Mouse (Mus musculus) ES-E14 (cell line): ENCODE data around the gene Lpar3. TPM values are rescaled to one million over a fixed set of nuclear protein-coding genes. Genes with fewer than 3 reads are reported as not detected.

ENCODE experiments used
- DNase-seq: peaks from one replicate; pipeline ENCODE4 v3.0.0-alpha.2; 2013; ENCODE audit warnings: low read depth, low spot score
- H3K27ac ChIP-seq: 2 replicates; pipeline ENCODE4 v1.5.1; 2012; ENCODE audit warnings: low read depth, mild to moderate bottlenecking, low read length, moderate library complexity, mixed read lengths; ENCODE audit not compliant: poor library complexity, insufficient read depth, severe bottlenecking
- H3K36me3 ChIP-seq: 2 replicates; pipeline ENCODE4 v1.6.1; 2012; ENCODE audit warnings: mild to moderate bottlenecking, low read length, moderate library complexity, mixed read lengths; ENCODE audit not compliant: control insufficient read depth, poor library complexity, insufficient read depth, severe bottlenecking
- H3K4me1 ChIP-seq, 2 experiments: fragments of 150-350 bp in 1 of 2; sonication (generic) in 1 of 2; 2 replicates each; pipeline ENCODE4 v1.6.1; 2012; ENCODE audit warnings: low read length in 2 of 2, mild to moderate bottlenecking in 1 of 2, mixed read lengths in 1 of 2; ENCODE audit not compliant: control insufficient read depth in 2 of 2, insufficient read depth in 2 of 2, poor library complexity in 1 of 2
- H3K4me3 ChIP-seq, 2 experiments: fragments of 150-350 bp in 1 of 2; sonication (generic) in 1 of 2; 2 replicates each; pipeline ENCODE4 v1.5.1; 2012; ENCODE audit warnings: low read length in 2 of 2, low read depth in 1 of 2, mild to moderate bottlenecking in 1 of 2, mixed read lengths in 1 of 2; ENCODE audit not compliant: insufficient read depth in 1 of 2, poor library complexity in 1 of 2, severe bottlenecking in 1 of 2
- H3K9ac ChIP-seq: 2 replicates; pipeline ENCODE4 v1.6.1; 2012; ENCODE audit warnings: low read depth, mild to moderate bottlenecking, low read length, mixed read lengths; ENCODE audit not compliant: poor library complexity, insufficient read depth, severe bottlenecking
- H3K9me3 ChIP-seq: fragments of 150-350 bp; sonication (generic); 2 replicates; pipeline ENCODE4 v1.6.1; 2012; ENCODE audit warnings: low read depth, mild to moderate bottlenecking, low read length; ENCODE audit not compliant: control insufficient read depth, insufficient read depth
- CHD2 ChIP-seq: IDR thresholded peaks from 2 replicates; pipeline ENCODE4 v1.6.1; 2014; ENCODE audit warnings: mild to moderate bottlenecking, low read depth, low read length, inconsistent platforms
- HCFC1 ChIP-seq: IDR thresholded peaks from 2 replicates; pipeline ENCODE4 v1.6.1; 2012; ENCODE audit warnings: low read length, inconsistent platforms, borderline replicate concordance; ENCODE audit not compliant: insufficient read depth
- MAFK ChIP-seq: IDR thresholded peaks from 2 replicates; pipeline ENCODE4 v1.6.1; 2014; ENCODE audit warnings: mild to moderate bottlenecking, low read depth, low read length, inconsistent platforms; ENCODE audit not compliant: insufficient read depth
- ZC3H11A ChIP-seq: IDR thresholded peaks from 2 replicates; pipeline ENCODE4 v1.6.1; 2012; ENCODE audit warnings: low read depth, mild to moderate bottlenecking, inconsistent platforms, low read length, borderline replicate concordance
- ZNF384 ChIP-seq: IDR thresholded peaks from 2 replicates; pipeline ENCODE4 v1.6.1; 2012; ENCODE audit warnings: low read depth, low read length, inconsistent platforms
- in situ Hi-C, 2 experiments: fragments of 600-800 bp; cut with MboI; formaldehyde crosslinking; loops; one replicate each; pipeline ENCODE4 v1.15.1; 2025; ENCODE audit warnings: low sequenced_read_pairs in 2 of 2, inconsistent platforms in 1 of 2; ENCODE audit not compliant: unreplicated experiment in 2 of 2
- total RNA-seq: library from RNA; depleted of rRNA; stranded (reverse); fragments of 300-350 nt; gene quantifications from 2 replicates; pipeline ENCODE4 v1.2.3, GENCODE M21; 2012

Lpar3 gene
- total RNA-seq, 1 experiment: 0.89 TPM

DNA sequence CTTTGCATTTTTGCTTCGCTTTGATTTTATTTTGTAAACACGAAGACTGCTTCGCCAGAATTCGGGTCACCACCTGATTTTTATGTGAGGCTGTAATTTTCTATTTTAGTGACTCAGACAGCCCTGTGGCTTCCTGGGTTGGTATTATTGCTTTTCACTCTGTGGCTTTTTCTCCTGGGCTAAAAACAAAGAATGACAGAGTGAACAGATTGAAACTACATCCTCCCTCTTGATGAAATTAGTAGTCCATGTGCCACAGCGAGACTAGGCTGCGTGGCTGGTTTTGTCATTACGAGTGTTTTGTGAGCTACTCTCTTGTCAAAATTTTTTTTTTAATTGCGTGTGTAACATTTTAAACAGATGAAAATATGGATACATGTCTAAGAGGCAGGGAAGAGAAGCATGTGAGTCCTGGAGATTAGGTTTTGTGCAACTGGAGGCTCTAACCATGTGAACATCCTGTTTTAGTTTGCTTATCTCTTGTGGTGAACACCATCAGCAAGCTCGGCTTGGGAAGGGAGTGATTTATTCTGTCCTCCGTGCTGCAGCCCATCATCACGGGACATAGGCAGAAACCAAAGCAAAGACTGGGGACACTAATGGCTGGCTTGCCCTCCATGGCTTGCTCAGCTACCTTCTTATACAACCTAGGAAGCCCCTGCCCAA is 54.7 kb downstream of the Lpar3 start:
- in situ Hi-C loops: no loop called here
- Histone ChIP-seq H3K4me1 (no peaks in the 10 kb centered on the region), H3K36me3 (no peaks in the 10 kb centered on the region), H3K9me3 (no peaks in the 10 kb centered on the region), H3K9ac (no peak overlapping the region), H3K4me3 (no peak overlapping the region), H3K27ac (no peak overlapping the region)
- DNase-seq: no peak
- TF ChIP-seq ZNF384 (no peak), HCFC1 (no peak), ZC3H11A (no peak), MAFK (no peak)

DNA sequence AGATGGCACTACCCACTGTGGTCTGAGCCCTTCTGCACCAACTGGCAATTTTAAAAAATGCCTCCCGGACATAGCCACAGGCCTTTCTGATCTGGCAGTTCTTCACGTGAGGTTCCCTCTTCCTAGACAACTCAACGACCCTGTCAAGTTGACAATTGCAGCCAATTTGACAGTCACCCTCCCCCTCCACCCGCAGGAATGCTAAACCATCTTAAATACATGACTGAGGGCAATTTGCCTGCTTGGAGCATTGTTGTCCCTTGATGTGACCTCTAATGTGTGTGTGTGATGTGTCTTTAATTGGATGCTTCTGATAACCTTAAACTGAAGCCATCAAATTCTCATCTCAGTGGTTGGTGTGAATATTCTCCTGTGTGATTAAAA is 55.3 kb downstream of the Lpar3 start:
- in situ Hi-C loops: no loop called here
- Histone ChIP-seq H3K4me1 (no peaks in the 10 kb centered on the region), H3K4me3 (no peak overlapping the region), H3K9ac (no peak overlapping the region), H3K36me3 (no peaks in the 10 kb centered on the region), H3K9me3 (no peaks in the 10 kb centered on the region), H3K27ac (no peak overlapping the region)
- TF ChIP-seq CHD2 (no peak), ZC3H11A (no peak), ZNF384 (no peak), HCFC1 (no peak)
- DNase-seq: no peak

DNA sequence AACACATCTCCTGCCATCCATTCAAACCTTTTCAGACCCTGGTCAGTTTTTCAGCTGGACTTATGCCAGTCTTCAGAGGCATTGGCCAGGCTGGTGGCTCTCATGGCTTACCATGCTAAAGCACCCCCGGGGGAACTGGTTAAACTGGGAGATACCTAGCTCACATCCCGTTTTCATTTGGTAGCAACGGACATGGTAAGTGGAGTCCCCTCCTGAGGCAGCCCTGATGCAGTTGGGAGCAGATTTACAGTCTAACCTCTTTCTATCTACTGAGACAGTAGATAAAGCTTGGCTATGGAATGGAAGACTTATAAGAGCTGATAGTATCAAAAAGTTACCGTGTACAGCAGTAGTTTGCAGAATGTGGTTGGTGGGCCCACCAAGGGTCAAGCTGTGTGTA is 56.2 kb downstream of the Lpar3 start:
- H3K36me3 ChIP-seq: no peaks in the 10 kb centered on the region
- no peaks in the 10 kb centered on the region for H3K4me1 ChIP-seq
- in situ Hi-C loops: no loop called here
- H3K4me3 ChIP-seq: no peak overlapping the region
- TF ChIP-seq MAFK (no peak), ZC3H11A (no peak), CHD2 (no peak), ZNF384 (no peak), HCFC1 (no peak)
- H3K27ac ChIP-seq: no peak overlapping the region
- no peak for DNase-seq
- H3K9ac ChIP-seq: no peak overlapping the region
- H3K9me3 ChIP-seq: no peaks in the 10 kb centered on the region

DNA sequence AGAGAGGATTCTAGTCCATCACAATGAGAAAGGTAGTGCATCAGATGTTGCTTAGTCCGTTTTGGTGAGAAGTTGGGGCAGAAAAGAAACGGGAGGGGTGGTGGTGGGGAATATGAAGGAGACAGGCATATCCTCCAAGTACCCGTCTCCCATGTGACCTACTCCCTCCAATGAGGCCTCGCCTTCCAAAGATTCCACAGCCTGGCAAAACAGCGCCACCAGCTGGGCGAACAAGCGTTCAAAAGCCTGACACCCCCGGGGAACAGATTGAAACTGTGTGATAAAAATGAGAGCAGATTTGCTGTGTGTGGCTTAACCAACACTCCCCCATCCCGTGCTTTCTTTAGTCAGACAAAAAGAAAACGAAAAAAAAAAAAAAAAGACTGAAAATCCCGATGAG is 56.7 kb downstream of the Lpar3 start:
- Histone ChIP-seq H3K4me3 (no peak overlapping the region), H3K9me3 (no peaks in the 10 kb centered on the region), H3K4me1 (no peaks in the 10 kb centered on the region), H3K9ac (no peak overlapping the region), H3K27ac (no peak overlapping the region), H3K36me3 (no peaks in the 10 kb centered on the region)
- in situ Hi-C loops: no loop called here
- peak; percentile 48 for DNase-seq
- TF ChIP-seq HCFC1: no peak
- 0 out of 2 replicates have a peak, but pooled peaks have one; percentile 27 for TF ChIP-seq ZC3H11A
